Mouse (Mus musculus): ENCODE measurements at regions not wholly inside any gene's neighbourhood (a gene's known extent, or its start where the extent isn't known, plus 50 kb on each side); places are given as distances from the start of the nearest gene placed in this dataset.

GRCm38 (mm10) chr5:99165807-99166360 lies 128.7 kb upstream of the Prkg2 start:
- Histone ChIP-seq H3K27ac (no peak overlapping the region; the same call in 1 of the 2 replicates), H3K36me3 (no peaks in the 10 kb centered on the region), H3K9ac (replicated peaks) (no peak overlapping the region), H3K4me3 (replicated peaks) (no peak overlapping the region), H3K4me2 (no peak overlapping the region), H3K4me1 (replicated peaks) (peaks cover 57% of the 10 kb centered on the region), H3K9me3 (no peaks in the 10 kb centered on the region), H3K27me3 (no peaks in the 10 kb centered on the region; the same call in 1 of the 2 replicates)
- WGBS = 6% methylated on average over 3 of the region's 3 CpGs
- peak; percentile 79 for ATAC-seq (ENCODE audit: insufficient number of reproducible peaks, insufficient read depth, low FRiP score, low TSS enrichment, low read depth)

DNA sequence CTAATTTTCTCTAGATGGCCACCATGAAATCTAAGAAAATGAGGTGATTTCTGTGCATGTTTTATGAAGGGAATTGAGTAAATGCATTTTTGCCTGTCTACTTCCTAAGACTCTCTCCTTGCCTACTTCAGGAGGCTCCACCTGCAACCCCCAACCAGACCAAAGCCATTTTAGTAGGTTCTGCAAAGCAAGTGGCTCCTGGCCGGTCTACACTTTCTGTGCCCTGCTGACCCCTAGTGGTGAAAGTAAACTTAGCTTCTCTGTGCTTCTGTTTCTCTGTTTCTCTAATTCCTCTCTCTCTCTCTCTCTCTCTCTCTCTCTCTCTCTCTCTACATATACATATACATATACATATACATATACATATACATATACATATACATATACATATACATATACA lies 120.8 kb upstream of the Prkg2 start:
- H3K4me1 ChIP-seq (replicated peaks) = peaks cover 17% of the 10 kb centered on the region
- no peaks in the 10 kb centered on the region for H3K36me3 ChIP-seq
- ATAC-seq (ENCODE audit: insufficient number of reproducible peaks, insufficient read depth, low FRiP score, low TSS enrichment, low read depth) = no peak
- peaks cover 16% of the 10 kb centered on the region for H3K27me3 ChIP-seq
- H3K4me2 ChIP-seq = no peak overlapping the region
- H3K27ac ChIP-seq = no peak overlapping the region
- no peak overlapping the region for H3K9ac ChIP-seq (replicated peaks)
- WGBS = 11% methylated on average over 1 of the region's 1 CpGs
- H3K4me3 ChIP-seq (replicated peaks) = no peak overlapping the region
- H3K9me3 ChIP-seq = no peaks in the 10 kb centered on the region

GRCm38 (mm10) chr5:99153269-99153850 lies 116.2 kb upstream of the Prkg2 start:
- Histone ChIP-seq H3K27me3 (peaks cover 4% of the 10 kb centered on the region; the same call in 1 of the 2 replicates), H3K4me3 (replicated peaks) (no peak overlapping the region), H3K9me3 (no peaks in the 10 kb centered on the region), H3K4me2 (no peak overlapping the region), H3K27ac (0 out of 2 replicates have a peak overlapping the region, but pooled peaks have one; percentile 7), H3K36me3 (no peaks in the 10 kb centered on the region), H3K9ac (replicated peaks) (no peak overlapping the region), H3K4me1 (replicated peaks) (0 out of 2 replicates have a peak, but pooled peaks cover 4% of the 10 kb centered on the region)
- 40% methylated on average over 2 of the region's 2 CpGs for WGBS
- ATAC-seq (ENCODE audit: insufficient number of reproducible peaks, insufficient read depth, low FRiP score, low TSS enrichment, low read depth) = peak; percentile 73; the same call in 1 of the 2 replicates

DNA sequence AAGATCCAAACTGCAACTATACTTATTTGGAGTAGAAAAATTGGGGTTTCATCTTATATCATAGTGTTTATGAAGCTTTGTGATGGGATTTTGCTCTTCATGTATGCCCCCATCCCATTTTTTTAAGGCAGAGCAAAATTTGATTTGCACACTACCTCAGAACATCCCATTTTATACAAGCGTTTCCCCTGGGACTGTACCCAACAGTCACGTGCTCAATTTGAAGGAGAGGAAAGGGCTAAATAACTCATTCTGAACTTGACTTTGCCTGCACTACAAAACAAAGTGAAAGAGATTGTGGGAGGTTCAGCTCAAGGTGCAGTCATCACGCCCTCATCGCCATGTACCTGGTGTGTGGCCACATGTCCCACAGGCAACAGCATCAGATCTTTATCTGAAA lies 115.1 kb upstream of the Prkg2 start:
- no peaks in the 10 kb centered on the region for H3K9me3 ChIP-seq
- no peak overlapping the region for H3K9ac ChIP-seq (replicated peaks)
- H3K27ac ChIP-seq = no peak overlapping the region
- H3K4me3 ChIP-seq (replicated peaks) = no peak overlapping the region
- H3K36me3 ChIP-seq = no peaks in the 10 kb centered on the region
- ATAC-seq (ENCODE audit: insufficient number of reproducible peaks, insufficient read depth, low FRiP score, low TSS enrichment, low read depth) = no peak
- no peak overlapping the region for H3K4me2 ChIP-seq
- 0 out of 2 replicates have a peak, but pooled peaks cover 4% of the 10 kb centered on the region for H3K4me1 ChIP-seq (replicated peaks)
- 92% methylated on average over 4 of the region's 4 CpGs for WGBS
- H3K27me3 ChIP-seq = peaks cover 2% of the 10 kb centered on the region; the same call in 1 of the 2 replicates

GRCm38 (mm10) chr5:99149904-99150303 lies 112.8 kb upstream of the Prkg2 start:
- Histone ChIP-seq H3K4me2 (no peak overlapping the region), H3K9me3 (no peaks in the 10 kb centered on the region), H3K27me3 (no peaks in the 10 kb centered on the region; the same call in 1 of the 2 replicates), H3K9ac (replicated peaks) (no peak overlapping the region), H3K4me3 (replicated peaks) (no peak overlapping the region), H3K36me3 (no peaks in the 10 kb centered on the region), H3K27ac (no peak overlapping the region), H3K4me1 (replicated peaks) (0 out of 2 replicates have a peak, but pooled peaks cover 4% of the 10 kb centered on the region)
- ATAC-seq (ENCODE audit: insufficient number of reproducible peaks, insufficient read depth, low FRiP score, low TSS enrichment, low read depth) = no peak
- 50% methylated on average over 1 of the region's 1 CpGs for WGBS

DNA sequence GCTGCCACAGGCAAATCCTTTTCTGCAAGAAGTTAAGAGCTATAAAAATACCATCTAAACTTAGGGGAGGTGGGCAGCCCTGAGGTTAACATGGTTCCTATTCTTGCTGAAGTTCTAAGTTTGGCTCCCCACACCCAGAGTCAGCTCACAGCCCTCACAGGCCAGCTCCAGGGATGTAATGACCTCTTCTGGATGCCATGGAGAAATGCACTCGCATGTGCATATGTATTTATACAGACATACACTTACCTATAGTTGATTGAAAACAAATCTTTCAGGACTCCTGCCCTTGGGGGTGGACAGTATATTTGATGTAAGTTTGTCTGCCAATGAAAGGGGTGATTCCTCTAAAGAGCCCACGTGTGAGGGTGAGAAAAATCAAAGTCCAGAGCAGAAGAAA lies 95.5 kb upstream of the Prkg2 start:
- no peaks in the 10 kb centered on the region for H3K36me3 ChIP-seq
- no peaks in the 10 kb centered on the region for H3K4me1 ChIP-seq (replicated peaks)
- WGBS = 75% methylated on average over 2 of the region's 2 CpGs
- H3K4me3 ChIP-seq (replicated peaks) = no peak overlapping the region
- no peak overlapping the region for H3K4me2 ChIP-seq
- no peak for ATAC-seq (ENCODE audit: insufficient number of reproducible peaks, insufficient read depth, low FRiP score, low TSS enrichment, low read depth)
- H3K27me3 ChIP-seq = no peaks in the 10 kb centered on the region
- no peak overlapping the region for H3K27ac ChIP-seq
- no peaks in the 10 kb centered on the region for H3K9me3 ChIP-seq
- H3K9ac ChIP-seq (replicated peaks) = no peak overlapping the region

- no peaks in the 10 kb centered on the region for H3K4me1 ChIP-seq (replicated peaks)
- H3K27me3 ChIP-seq = no peaks in the 10 kb centered on the region
- no peaks in the 10 kb centered on the region for H3K36me3 ChIP-seq
- no peak overlapping the region for H3K4me3 ChIP-seq (replicated peaks)
- no peak for ATAC-seq (ENCODE audit: insufficient number of reproducible peaks, insufficient read depth, low FRiP score, low TSS enrichment, low read depth)
- H3K4me2 ChIP-seq = no peak overlapping the region
- no peak overlapping the region for H3K9ac ChIP-seq (replicated peaks)
- WGBS = 70% methylated on average over 6 of the region's 6 CpGs
- no peaks in the 10 kb centered on the region for H3K9me3 ChIP-seq
- no peak overlapping the region for H3K27ac ChIP-seq
These were observed 91.5 kb upstream of the Prkg2 start for GRCm38 (mm10) chr5:99128628-99129027.

DNA sequence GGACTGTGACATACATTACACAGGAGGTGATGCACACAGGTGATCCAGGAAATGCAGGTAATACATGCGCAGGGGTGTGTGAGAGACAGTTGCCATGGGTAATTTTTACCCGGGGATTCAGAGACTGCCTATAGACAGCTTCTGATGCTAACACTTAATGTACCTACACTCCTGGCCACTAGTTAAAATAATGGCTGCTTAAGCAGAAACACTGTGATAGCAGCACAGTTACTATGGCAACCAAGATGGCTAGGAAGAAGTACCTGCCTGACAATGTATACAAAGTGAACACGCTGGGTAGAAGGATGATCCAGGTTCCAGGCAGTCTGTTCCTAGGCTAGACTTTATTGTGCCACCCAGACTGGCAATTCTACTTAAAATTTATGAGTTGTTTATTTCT lies 88.3 kb upstream of the Prkg2 start:
- Histone ChIP-seq H3K9me3 (no peaks in the 10 kb centered on the region), H3K4me3 (replicated peaks) (no peak overlapping the region), H3K4me1 (replicated peaks) (no peaks in the 10 kb centered on the region), H3K4me2 (no peak overlapping the region), H3K27ac (no peak overlapping the region), H3K27me3 (no peaks in the 10 kb centered on the region), H3K9ac (replicated peaks) (no peak overlapping the region), H3K36me3 (no peaks in the 10 kb centered on the region)
- WGBS = 83% methylated on average over 3 of the region's 3 CpGs
- no peak for ATAC-seq (ENCODE audit: insufficient number of reproducible peaks, insufficient read depth, low FRiP score, low TSS enrichment, low read depth)

- H3K27me3 ChIP-seq = no peaks in the 10 kb centered on the region
- no peak overlapping the region for H3K9ac ChIP-seq (replicated peaks)
- H3K36me3 ChIP-seq = no peaks in the 10 kb centered on the region
- H3K4me3 ChIP-seq (replicated peaks) = no peak overlapping the region
- WGBS = 79% methylated on average over 4 of the region's 4 CpGs
- H3K4me2 ChIP-seq = no peak overlapping the region
- H3K9me3 ChIP-seq = no peaks in the 10 kb centered on the region
- no peak for ATAC-seq (ENCODE audit: insufficient number of reproducible peaks, insufficient read depth, low FRiP score, low TSS enrichment, low read depth)
- H3K27ac ChIP-seq = no peak overlapping the region
- no peaks in the 10 kb centered on the region for H3K4me1 ChIP-seq (replicated peaks)
These were observed 74.6 kb upstream of the Prkg2 start for GRCm38 (mm10) chr5:99111755-99112154.

GRCm38 (mm10) chr5:99111235-99111634 lies 74.1 kb upstream of the Prkg2 start:
- Histone ChIP-seq H3K4me3 (replicated peaks) (no peak overlapping the region), H3K9me3 (no peaks in the 10 kb centered on the region), H3K4me2 (no peak overlapping the region), H3K27ac (no peak overlapping the region), H3K36me3 (no peaks in the 10 kb centered on the region), H3K27me3 (no peaks in the 10 kb centered on the region), H3K4me1 (replicated peaks) (no peaks in the 10 kb centered on the region), H3K9ac (replicated peaks) (no peak overlapping the region)
- ATAC-seq (ENCODE audit: insufficient number of reproducible peaks, insufficient read depth, low FRiP score, low TSS enrichment, low read depth) = no peak
- WGBS = 63% methylated on average over 4 of the region's 4 CpGs

- WGBS = 86% methylated on average over 6 of the region's 6 CpGs
- H3K4me2 ChIP-seq = no peak overlapping the region
- H3K4me1 ChIP-seq (replicated peaks) = no peaks in the 10 kb centered on the region
- no peak for ATAC-seq (ENCODE audit: insufficient number of reproducible peaks, insufficient read depth, low FRiP score, low TSS enrichment, low read depth)
- no peaks in the 10 kb centered on the region for H3K36me3 ChIP-seq
- H3K4me3 ChIP-seq (replicated peaks) = no peak overlapping the region
- no peak overlapping the region for H3K27ac ChIP-seq
- no peaks in the 10 kb centered on the region for H3K9me3 ChIP-seq
- no peak overlapping the region for H3K9ac ChIP-seq (replicated peaks)
- no peaks in the 10 kb centered on the region for H3K27me3 ChIP-seq
These were observed 62.6 kb upstream of the Prkg2 start for GRCm38 (mm10) chr5:99099727-99100116.
